In genomic region chr12:54208433-54209181, GRCm38 (mm10) we compare ENCODE assay signal across 14 mouse cellular contexts.
"Had no signal": no experiment of that assay in that cellular context is flagged by ENCODE, and none has a peak within 500 bp of the region (broad histone marks: within the 10 kb centered on the region; RNA-seq: fewer than 3 reads in every experiment).

No protein-coding gene starts in this region.

- H3K4me2 ChIP-seq: liver, embryonic 13.5 days; midbrain, embryonic 11.5 days; neural tube, embryonic 12.5 days; neural tube, embryonic 15.5 days had no signal

- DNase-seq: left cerebral cortex, postnatal 4 days; liver, embryonic 13.5 days; lung, postnatal 14 days; midbrain, embryonic 14.5 days; right cerebral cortex, adult 18-20 months; right cerebral cortex, postnatal 14 days; right cerebral cortex, postnatal 4 days; thymus, adult 18-20 months; thymus, postnatal 36 days had no signal

- H3K9me3 ChIP-seq: liver, embryonic 13.5 days; neural tube, embryonic 12.5 days; neural tube, embryonic 15.5 days had no signal

- H3K9ac ChIP-seq: liver, embryonic 13.5 days; neural tube, embryonic 12.5 days; neural tube, embryonic 15.5 days had no signal

- H3K27ac ChIP-seq: liver, embryonic 13.5 days; neural tube, embryonic 12.5 days; neural tube, embryonic 15.5 days had no signal

- H3K36me3 ChIP-seq: liver, embryonic 13.5 days; neural tube, embryonic 12.5 days; neural tube, embryonic 15.5 days had no signal

- H3K4me3 ChIP-seq: liver, embryonic 13.5 days; neural tube, embryonic 12.5 days; neural tube, embryonic 15.5 days had no signal

- ATAC-seq: hindbrain, embryonic 16.5 days; intestine, postnatal 0 days had no signal
